Mouse (Mus musculus) MEL (cell line): ENCODE measurements around the gene C1s1. TPM values are rescaled to one million over a fixed set of nuclear protein-coding genes. Genes with fewer than 3 reads are reported as not detected.
"Not testable (repeated sequence)": the region's sequence is repeated elsewhere in the genome, so short reads cannot be mapped to it uniquely, and the experiment has no call there.

Source experiments
- DNase-seq: peaks from one replicate; pipeline ENCODE4 v3.0.0; 2011; ENCODE audit warnings: low read depth, low spot score
- H3K27ac ChIP-seq: 2 replicates; pipeline ENCODE4 v1.5.1; 2012; ENCODE audit warnings: low read depth, mild to moderate bottlenecking, control low read depth, low read length, moderate library complexity; ENCODE audit not compliant: control insufficient read depth
- H3K27me3 ChIP-seq, 2 experiments: fragments of 150-350 bp in 1 of 2; sonication (generic) in 1 of 2; 2 replicates each; pipeline ENCODE4 v1.6.1; 2012; ENCODE audit warnings: low read length in 2 of 2, mild to moderate bottlenecking in 2 of 2, improper control_type of control experiment in 1 of 2, moderate library complexity in 1 of 2; ENCODE audit not compliant: insufficient read depth in 2 of 2, control insufficient read depth in 1 of 2
- H3K36me3 ChIP-seq, 2 experiments: 2 replicates each; pipeline ENCODE4 v1.6.1; 2012 to 2014; ENCODE audit warnings: low read length in 2 of 2, improper control_type of control experiment in 1 of 2, inconsistent platforms in 1 of 2, mild to moderate bottlenecking in 1 of 2; ENCODE audit not compliant: insufficient read depth in 2 of 2, control insufficient read depth in 1 of 2
- H3K4me1 ChIP-seq, 2 experiments: fragments of 150-350 bp in 1 of 2; sonication (generic) in 1 of 2; 2 replicates each; pipeline ENCODE4 v1.6.1; 2012; ENCODE audit warnings: low read length in 2 of 2, improper control_type of control experiment in 1 of 2, mild to moderate bottlenecking in 1 of 2; ENCODE audit not compliant: insufficient read depth in 2 of 2, control insufficient read depth in 1 of 2
- H3K4me3 ChIP-seq, 2 experiments: fragments of 150-350 bp in 1 of 2; sonication (generic) in 1 of 2; 2 replicates each; pipeline ENCODE4 v1.5.1; 2012; ENCODE audit warnings: low read depth in 2 of 2, low read length in 2 of 2, mild to moderate bottlenecking in 2 of 2, moderate library complexity in 2 of 2, control low read depth in 1 of 2, improper control_type of control experiment in 1 of 2; ENCODE audit not compliant: control insufficient read depth in 1 of 2, insufficient read depth in 1 of 2
- H3K79me2 ChIP-seq: 2 replicates; pipeline ENCODE4 v1.6.1; 2012; ENCODE audit warnings: mild to moderate bottlenecking, low read length, moderate library complexity; ENCODE audit not compliant: control insufficient read depth, poor library complexity, insufficient read depth
- H3K9ac ChIP-seq: 2 replicates; pipeline ENCODE4 v1.6.1; 2012; ENCODE audit warnings: low read depth, mild to moderate bottlenecking, control low read depth, low read length, moderate library complexity; ENCODE audit not compliant: control insufficient read depth, poor library complexity, severe bottlenecking
- H3K9me3 ChIP-seq: fragments of 150-350 bp; sonication (generic); replicated peaks from 2 replicates; pipeline ENCODE4 v1.6.1; 2012; ENCODE audit warnings: mild to moderate bottlenecking, low read length, improper control_type of control experiment, moderate library complexity; ENCODE audit not compliant: insufficient read depth
- BHLHE40 ChIP-seq: IDR thresholded peaks from 2 replicates; pipeline ENCODE4 v1.6.1; 2012; ENCODE audit warnings: low read depth, mild to moderate bottlenecking, inconsistent platforms, low read length, improper control_type of control experiment, borderline replicate concordance
- CTCF ChIP-seq, 3 experiments: IDR thresholded peaks in 2 of 3; conservative IDR thresholded peaks in 1 of 3; 2 replicates each; pipeline ENCODE4 v1.5.1; 2011 to 2012; ENCODE audit warnings: low read length in 3 of 3, low read depth in 2 of 3, mild to moderate bottlenecking in 2 of 3, improper control_type of control experiment in 1 of 3, inconsistent platforms in 1 of 3, mixed read lengths in 1 of 3, moderate library complexity in 1 of 3; ENCODE audit not compliant: control insufficient read depth in 1 of 3, insufficient read depth in 1 of 3, poor library complexity in 1 of 3, severe bottlenecking in 1 of 3
- ELF1 ChIP-seq: IDR thresholded peaks from 2 replicates; pipeline ENCODE4 v1.6.1; 2014; ENCODE audit warnings: low read depth, mild to moderate bottlenecking, inconsistent platforms, low read length, improper control_type of control experiment, moderate library complexity
- HCFC1 ChIP-seq: IDR thresholded peaks from 2 replicates; pipeline ENCODE4 v1.6.1; 2012; ENCODE audit warnings: low read depth, mild to moderate bottlenecking, inconsistent platforms, low read length, improper control_type of control experiment, moderate library complexity
- MAX ChIP-seq: IDR thresholded peaks from 2 replicates; pipeline ENCODE4 v1.6.1; 2011; ENCODE audit warnings: low read length, improper control_type of control experiment
- MYB ChIP-seq: IDR thresholded peaks from 2 replicates; pipeline ENCODE4 v1.6.1; 2011; ENCODE audit warnings: mild to moderate bottlenecking, low read depth, low read length, improper control_type of control experiment
- NELFE ChIP-seq: IDR thresholded peaks from 2 replicates; pipeline ENCODE4 v1.6.1; 2011; ENCODE audit warnings: low read depth, low read length, improper control_type of control experiment
- POLR2A ChIP-seq, 2 experiments: IDR thresholded peaks; 2 replicates each; pipeline ENCODE4 v1.6.1; 2011 to 2012; ENCODE audit warnings: low read length in 2 of 2, mild to moderate bottlenecking in 2 of 2, control low read depth in 1 of 2, improper control_type of control experiment in 1 of 2, low read depth in 1 of 2, moderate library complexity in 1 of 2; ENCODE audit not compliant: control insufficient read depth in 1 of 2, insufficient read depth in 1 of 2, poor library complexity in 1 of 2
- POLR2AphosphoS2 ChIP-seq: IDR thresholded peaks from 2 replicates; pipeline ENCODE4 v1.6.1; 2011; ENCODE audit warnings: low read length, improper control_type of control experiment
- RAD21 ChIP-seq: IDR thresholded peaks from 2 replicates; pipeline ENCODE4 v1.6.1; 2011; ENCODE audit warnings: mild to moderate bottlenecking, low read depth, low read length, improper control_type of control experiment
- SMC3 ChIP-seq: IDR thresholded peaks from 2 replicates; pipeline ENCODE4 v1.6.1; 2011; ENCODE audit warnings: low read depth, low read length, improper control_type of control experiment
- TAL1 ChIP-seq: IDR thresholded peaks from 2 replicates; pipeline ENCODE4 v1.6.1; 2012; ENCODE audit warnings: mild to moderate bottlenecking, inconsistent platforms, low read length, moderate library complexity, mixed read lengths
- TBP ChIP-seq: IDR thresholded peaks from 2 replicates; pipeline ENCODE4 v1.8.0; 2011; ENCODE audit warnings: low read depth, low read length, improper control_type of control experiment
- UBTF ChIP-seq: IDR thresholded peaks from 2 replicates; pipeline ENCODE4 v1.6.1; 2012; ENCODE audit warnings: low read depth, mild to moderate bottlenecking, inconsistent platforms, low read length, improper control_type of control experiment, moderate library complexity, borderline replicate concordance; ENCODE audit not compliant: insufficient read depth
- USF1 ChIP-seq: IDR thresholded peaks from 2 replicates; pipeline ENCODE4 v1.6.1; 2014; ENCODE audit warnings: low read depth, mild to moderate bottlenecking, inconsistent platforms, low read length, improper control_type of control experiment, moderate library complexity
- USF2 ChIP-seq, 2 experiments: IDR thresholded peaks; 2 replicates each; pipeline ENCODE4 v1.6.1; 2011 to 2012; ENCODE audit warnings: improper control_type of control experiment in 2 of 2, low read length in 2 of 2, borderline replicate concordance in 1 of 2, inconsistent platforms in 1 of 2, low read depth in 1 of 2, mild to moderate bottlenecking in 1 of 2; ENCODE audit not compliant: insufficient read depth in 1 of 2
- ZC3H11A ChIP-seq: IDR thresholded peaks from 2 replicates; pipeline ENCODE4 v1.6.1; 2012; ENCODE audit warnings: low read depth, mild to moderate bottlenecking, inconsistent platforms, low read length, improper control_type of control experiment
- ZKSCAN1 ChIP-seq: IDR thresholded peaks from 2 replicates; pipeline ENCODE4 v1.6.1; 2012; ENCODE audit warnings: low read depth, mild to moderate bottlenecking, inconsistent platforms, low read length, improper control_type of control experiment, moderate library complexity
- ZNF384 ChIP-seq: IDR thresholded peaks from 2 replicates; pipeline ENCODE4 v1.6.1; 2012; ENCODE audit warnings: low read depth, mild to moderate bottlenecking, inconsistent platforms, low read length, improper control_type of control experiment
- polyA plus RNA-seq, 2 experiments: library from polyadenylated mRNA; stranded (reverse) in 1 of 2; unstranded in 1 of 2; fragments of >175 nt in 1 of 2; fragments of >200 nt in 1 of 2; gene quantifications; 2 replicates each; pipeline versions ENCODE4 v1.2.1 to v1.2.4; 2012; ENCODE audit warnings: low replicate concordance in 2 of 2, low read depth in 1 of 2; ENCODE audit not compliant: insufficient read length in 2 of 2, insufficient read depth in 1 of 2, missing spikeins in 1 of 2
- total RNA-seq: library from RNA; depleted of rRNA; stranded (reverse); fragments of 300-350 nt; gene quantifications from 2 replicates; pipeline ENCODE4 v1.2.3, GENCODE M21; 2012

Gene C1s1
- total and polyA plus RNA-seq, 3 experiments, result 0.46 to 1.5 TPM; not detected in 1

- no peaks in the 10 kb centered on the region for H3K4me1 ChIP-seq
- no peak overlapping the region for H3K4me3 ChIP-seq
- no peak overlapping the region for H3K9ac ChIP-seq
- H3K79me2 ChIP-seq, result no peaks in the 10 kb centered on the region
- H3K36me3 ChIP-seq, result no peaks in the 10 kb centered on the region
- H3K27me3 ChIP-seq, result no peaks in the 10 kb centered on the region
- peak in 1 of 3 experiments; percentile 44; a peak in 2 of 6 replicates for TF ChIP-seq CTCF (IDR thresholded peaks at IDR 0.05 in 2 of 3, conservative IDR thresholded peaks at IDR 0.05 in 1 of 3; ENCODE audit: control insufficient read depth in 1 of 3, insufficient read depth in 1 of 3, low read depth in 2 of 3, low read length in 3 of 3, poor library complexity in 1 of 3, severe bottlenecking in 1 of 3)
- no peak for TF ChIP-seq TAL1
- no peak for TF ChIP-seq USF2 (IDR thresholded peaks at IDR 0.05; ENCODE audit: borderline replicate concordance in 1 of 2, insufficient read depth in 1 of 2, low read depth in 1 of 2, low read length in 2 of 2)
- peak; percentile 47 for TF ChIP-seq SMC3
- peak; percentile 42 for TF ChIP-seq RAD21
- DNase-seq, result peak; percentile 43
- no peak overlapping the region for H3K27ac ChIP-seq
- H3K9me3 ChIP-seq, result no peaks in the 10 kb centered on the region
Measured at GRCm38 (mm10) chr6:124545425-124545824, 3.3 kb upstream of the C1s1 start.

GRCm38 (mm10) chr6:124544466-124544865 lies 2.3 kb upstream of the C1s1 start:
- no peaks in the 10 kb centered on the region for H3K79me2 ChIP-seq
- H3K4me1 ChIP-seq, result no peaks in the 10 kb centered on the region
- H3K9me3 ChIP-seq, result no peaks in the 10 kb centered on the region
- no peaks in the 10 kb centered on the region for H3K36me3 ChIP-seq
- H3K27me3 ChIP-seq, result no peaks in the 10 kb centered on the region
- no peak overlapping the region for H3K27ac ChIP-seq
- no peak for DNase-seq
- H3K4me3 ChIP-seq, result no peak overlapping the region
- H3K9ac ChIP-seq, result no peak overlapping the region
- 0 out of 2 replicates have a peak, but pooled peaks have one; percentile 15 for TF ChIP-seq ZNF384
- no peak for TF ChIP-seq ELF1
- TF ChIP-seq POLR2A (IDR thresholded peaks at IDR 0.05; ENCODE audit: control insufficient read depth in 1 of 2, insufficient read depth in 1 of 2, low read depth in 1 of 2, low read length in 2 of 2, poor library complexity in 1 of 2), result no peak
- no peak for TF ChIP-seq MYB
- TF ChIP-seq CTCF (IDR thresholded peaks at IDR 0.05 in 2 of 3, conservative IDR thresholded peaks at IDR 0.05 in 1 of 3; ENCODE audit: control insufficient read depth in 1 of 3, insufficient read depth in 1 of 3, low read depth in 2 of 3, low read length in 3 of 3, poor library complexity in 1 of 3, severe bottlenecking in 1 of 3), result peak in 1 of 3 experiments; percentile 21; a peak in 1 of 6 replicates
- no peak for TF ChIP-seq BHLHE40
- no peak for TF ChIP-seq NELFE
- no peak for TF ChIP-seq UBTF
- no peak for TF ChIP-seq USF2 (IDR thresholded peaks at IDR 0.05; ENCODE audit: borderline replicate concordance in 1 of 2, insufficient read depth in 1 of 2, low read depth in 1 of 2, low read length in 2 of 2)
- no peak for TF ChIP-seq ZKSCAN1
- TF ChIP-seq HCFC1, result no peak
- TF ChIP-seq MAX, result no peak
- no peak for TF ChIP-seq POLR2AphosphoS2
- TF ChIP-seq USF1, result no peak
- TF ChIP-seq TBP, result no peak
- TF ChIP-seq ZC3H11A, result 0 out of 2 replicates have a peak, but pooled peaks have one; percentile 0

DNA sequence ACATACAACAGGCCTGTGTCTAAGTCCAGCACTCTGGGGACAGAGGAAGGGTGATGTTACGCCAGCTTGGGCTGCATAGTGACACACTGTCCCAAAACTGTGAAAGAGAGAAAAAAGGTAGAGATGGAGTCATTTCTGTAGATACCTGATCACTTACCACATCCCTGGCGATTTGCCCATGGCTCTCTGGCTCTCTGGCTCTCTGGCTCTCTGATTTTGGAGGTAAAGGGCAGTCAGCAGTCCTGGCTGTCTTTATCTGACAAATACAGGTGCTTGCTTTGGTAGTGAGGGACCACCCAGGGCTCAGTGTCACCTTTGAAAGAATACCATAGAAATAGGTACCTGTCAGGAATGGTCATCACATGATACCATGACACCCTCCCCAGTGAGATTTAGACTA lies 983 bp downstream of the C1s1 start:
- H3K36me3 ChIP-seq, H3K4me3 ChIP-seq, H3K27ac ChIP-seq, H3K4me1 ChIP-seq, H3K79me2 ChIP-seq, DNase-seq, H3K27me3 ChIP-seq, H3K9me3 ChIP-seq, H3K9ac ChIP-seq: not testable (repeated sequence)
